Mouse (Mus musculus) small intestine, adult 2 months (tissue): ENCODE measurements around the gene Gpr176. TPM values are rescaled to one million over a fixed set of nuclear protein-coding genes. Genes with fewer than 3 reads are reported as not detected.

Source experiments
- H3K27ac ChIP-seq: fragments of 200-500 bp; 2 replicates; pipeline ENCODE4 v1.5.1; 2012; ENCODE audit warnings: low read depth, low read length, control low read depth, inconsistent platforms; ENCODE audit not compliant: insufficient read depth
- H3K27me3 ChIP-seq: fragments of 200-500 bp; 2 replicates; pipeline ENCODE4 v1.6.1; 2012; ENCODE audit warnings: mild to moderate bottlenecking, moderate library complexity, low read length, inconsistent platforms; ENCODE audit not compliant: control insufficient read depth, insufficient read depth
- H3K36me3 ChIP-seq: fragments of 200-500 bp; 2 replicates; pipeline ENCODE4 v1.6.1; 2012; ENCODE audit warnings: mild to moderate bottlenecking, low read length, control low read depth, inconsistent platforms; ENCODE audit not compliant: control insufficient read depth, insufficient read depth
- H3K4me1 ChIP-seq: fragments of 200-500 bp; 2 replicates; pipeline ENCODE4 v1.6.1; 2012; ENCODE audit warnings: low read length, inconsistent platforms, mixed read lengths; ENCODE audit not compliant: control insufficient read depth, insufficient read depth, insufficient read length
- H3K4me3 ChIP-seq: fragments of 200-500 bp; 2 replicates; pipeline ENCODE4 v1.5.1; 2012; ENCODE audit warnings: low read depth, mild to moderate bottlenecking, control low read depth, inconsistent platforms, low read length, moderate library complexity
- CTCF ChIP-seq: fragments of 200-500 bp; IDR thresholded peaks from 2 replicates; pipeline ENCODE4 v1.5.1; 2012; ENCODE audit warnings: low read depth, mild to moderate bottlenecking, control low read depth, inconsistent platforms, low read length, moderate library complexity, mixed read lengths; ENCODE audit not compliant: insufficient replicate concordance, insufficient read length; ENCODE audit errors: extremely low read depth
- POLR2A ChIP-seq: fragments of 200-500 bp; IDR thresholded peaks from 2 replicates; pipeline ENCODE4 v1.6.1; 2012; ENCODE audit warnings: low read depth, mild to moderate bottlenecking, control low read depth, inconsistent platforms, low read length, moderate library complexity
- WGBS: fragments of 180-500 bp; shearing (Covaris S2); methylation state at CpG from one replicate; pipeline ENCODE4 v1.1.7; 2018; 5-methylcytosine and 5-hydroxymethylcytosine counted together
- polyA plus RNA-seq: library from polyadenylated mRNA; depleted of rRNA; stranded (reverse); fragments of >200 nt; gene quantifications from 2 replicates; pipeline ENCODE4 v1.2.3, GENCODE M21; 2012; rRNA removed

Gene Gpr176
- polyA plus RNA-seq, result 0.11 and 0.17 TPM in 2 replicates

DNA sequence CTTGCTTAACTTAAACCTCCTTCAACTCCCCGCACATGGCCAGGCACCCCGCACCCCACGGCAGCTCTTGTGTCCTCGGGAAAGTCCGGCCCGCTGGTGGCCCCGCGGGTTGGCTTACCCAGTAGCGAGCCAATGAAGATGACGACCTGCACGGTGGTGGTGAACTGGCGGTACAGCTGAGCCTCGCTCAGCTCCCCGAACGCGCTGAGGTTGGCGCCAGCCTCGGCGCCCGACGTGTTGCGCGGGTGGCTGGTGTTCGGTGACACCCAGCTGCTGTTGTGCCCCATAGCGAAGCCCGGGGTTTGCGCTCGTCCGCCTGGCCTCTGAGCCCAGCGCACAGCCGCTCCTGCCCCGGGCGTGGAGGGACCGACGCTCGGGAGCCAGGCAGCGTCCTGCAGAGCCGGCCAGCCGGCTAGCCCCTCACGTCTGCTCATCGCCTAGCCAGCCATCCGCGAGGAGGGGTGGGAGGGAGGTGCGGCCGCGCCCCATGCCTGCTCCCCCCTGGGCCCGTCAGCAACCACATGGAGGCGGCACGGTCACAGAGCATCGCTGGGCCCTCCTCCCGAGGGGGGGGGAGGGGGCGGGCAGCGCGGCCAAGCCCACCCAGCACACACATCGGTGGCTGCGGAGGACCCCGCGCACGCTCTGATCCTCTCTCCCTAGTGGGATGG, at the start of gene Gpr176:
Gene Gpr176 (minus strand): TSS at position 519 of the 671 bp plus-strand sequence.
- peaks cover 27% of the 10 kb centered on the region for H3K27me3 ChIP-seq
- TF ChIP-seq POLR2A, result no peak
- no peak for TF ChIP-seq CTCF
- peak within 1 kb of the TSS; percentile 53 for H3K4me3 ChIP-seq
- WGBS, result under 1% methylated on average over 59 of the region's 59 CpGs
- H3K36me3 ChIP-seq, result no peaks in the 10 kb centered on the region
- H3K4me1 ChIP-seq, result peaks cover 15% of the 10 kb centered on the region
- no peak within 1 kb of the TSS for H3K27ac ChIP-seq

GRCm38 (mm10) chr2:118422385-118422784, 49.2 kb upstream of the Gpr176 start:
- Histone ChIP-seq H3K4me3 (no peak overlapping the region), H3K27ac (no peak overlapping the region), H3K36me3 (peaks cover 19% of the 10 kb centered on the region), H3K27me3 (no peaks in the 10 kb centered on the region), H3K4me1 (no peaks in the 10 kb centered on the region)
- TF ChIP-seq CTCF, result no peak
- no peak for TF ChIP-seq POLR2A
- 93% methylated on average over 8 of the region's 8 CpGs for WGBS

DNA sequence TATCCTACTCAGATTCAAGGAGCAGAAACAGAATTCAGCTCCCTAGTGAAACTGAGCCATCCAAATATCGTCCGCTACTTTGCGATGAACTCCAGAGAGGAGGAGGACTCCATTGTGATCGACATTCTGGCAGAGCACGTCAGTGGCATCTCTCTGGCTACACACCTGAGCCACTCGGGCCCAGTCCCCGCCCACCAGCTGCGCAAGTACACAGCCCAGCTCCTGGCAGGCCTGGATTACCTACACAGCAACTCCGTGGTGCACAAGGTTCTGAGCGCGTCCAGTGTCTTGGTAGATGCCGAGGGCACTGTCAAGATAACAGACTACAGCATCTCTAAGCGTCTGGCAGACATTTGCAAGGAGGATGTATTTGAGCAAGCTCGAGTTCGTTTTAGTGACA, 48.7 kb upstream of the Gpr176 start:
- Histone ChIP-seq H3K27ac (no peak overlapping the region), H3K36me3 (peaks cover 22% of the 10 kb centered on the region), H3K27me3 (no peaks in the 10 kb centered on the region), H3K4me3 (no peak overlapping the region), H3K4me1 (no peaks in the 10 kb centered on the region)
- WGBS, result 88% methylated on average over 15 of the region's 15 CpGs
- TF ChIP-seq POLR2A (no peak), CTCF (no peak)

DNA sequence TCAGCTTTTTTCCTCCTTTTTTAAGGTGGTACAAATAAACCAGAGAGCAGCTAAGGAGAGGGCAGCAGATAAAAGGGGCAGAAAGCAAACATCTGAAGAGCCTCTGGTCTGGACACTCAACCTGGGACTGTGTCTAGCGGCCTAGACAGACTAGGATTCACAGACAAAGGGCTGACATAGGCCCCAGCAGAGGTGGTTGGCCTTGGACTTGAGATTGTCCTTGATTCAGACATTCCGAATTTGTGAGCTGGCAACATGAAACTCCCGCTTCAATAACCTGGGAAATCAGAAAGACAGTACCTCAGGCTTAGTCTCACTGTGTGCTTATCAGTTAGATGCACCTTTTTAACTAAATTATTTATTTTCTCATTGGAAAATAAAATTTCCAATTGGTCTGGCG, 44.9 kb upstream of the Gpr176 start:
- Histone ChIP-seq H3K27me3 (no peaks in the 10 kb centered on the region), H3K36me3 (peaks cover 22% of the 10 kb centered on the region), H3K4me1 (no peaks in the 10 kb centered on the region), H3K4me3 (no peak overlapping the region), H3K27ac (no peak overlapping the region)
- 92% methylated on average over 4 of the region's 4 CpGs for WGBS
- TF ChIP-seq POLR2A, result no peak
- no peak for TF ChIP-seq CTCF

- no peak overlapping the region for H3K27ac ChIP-seq
- H3K27me3 ChIP-seq, result no peaks in the 10 kb centered on the region
- 93% methylated on average over 6 of the region's 6 CpGs for WGBS
- H3K36me3 ChIP-seq, result peaks cover 11% of the 10 kb centered on the region
- no peaks in the 10 kb centered on the region for H3K4me1 ChIP-seq
- no peak overlapping the region for H3K4me3 ChIP-seq
- no peak for TF ChIP-seq POLR2A
- TF ChIP-seq CTCF, result no peak
These were observed 42.6 kb upstream of the Gpr176 start for GRCm38 (mm10) chr2:118415601-118416355.

GRCm38 (mm10) chr2:118412821-118413220, 39.6 kb upstream of the Gpr176 start:
- H3K36me3 ChIP-seq, result peaks cover 9% of the 10 kb centered on the region
- no peak overlapping the region for H3K4me3 ChIP-seq
- H3K27ac ChIP-seq, result no peak overlapping the region
- TF ChIP-seq CTCF, result no peak
- TF ChIP-seq POLR2A, result no peak
- H3K4me1 ChIP-seq, result no peaks in the 10 kb centered on the region
- WGBS, result 94% methylated on average over 11 of the region's 11 CpGs
- H3K27me3 ChIP-seq, result no peaks in the 10 kb centered on the region

- no peaks in the 10 kb centered on the region for H3K27me3 ChIP-seq
- peaks cover 4% of the 10 kb centered on the region; the same call in 1 of the 2 replicates for H3K4me1 ChIP-seq
- no peak for TF ChIP-seq POLR2A
- no peak for TF ChIP-seq CTCF
- H3K27ac ChIP-seq, result no peak overlapping the region
- 67% methylated on average over 4 of the region's 4 CpGs for WGBS
- H3K4me3 ChIP-seq, result no peak overlapping the region
- peaks cover 2% of the 10 kb centered on the region for H3K36me3 ChIP-seq
These were observed 35.2 kb upstream of the Gpr176 start for GRCm38 (mm10) chr2:118408336-118408895.
